Mouse (Mus musculus) hindbrain, embryonic 14.5 days (tissue): Measurements from ENCODE around the gene Lrrc28. TPM values are rescaled to one million over a fixed set of nuclear protein-coding genes. Genes with fewer than 3 reads are reported as not detected.

Experiments used
- ATAC-seq: fragments of 200-750 bp; cut with Nextera tagmentation; 2 replicates; pipeline ENCODE4 v1.8.0; 2017; ENCODE audit warnings: moderate number of reproducible peaks, mild to moderate bottlenecking, moderate TSS enrichment, moderate library complexity; ENCODE audit not compliant: low FRiP score
- DNase-seq: peaks from one replicate; pipeline ENCODE4 v3.0.0-alpha.2; 2015; ENCODE audit warnings: low spot score
- H3K27ac ChIP-seq: fragments of 300-500 bp; sonication (generic); 2 replicates; pipeline ENCODE4 v1.5.1; 2014; ENCODE audit warnings: mild to moderate bottlenecking, moderate library complexity
- H3K27me3 ChIP-seq: fragments of 300-500 bp; sonication (generic); 2 replicates; pipeline ENCODE4 v1.6.1; 2014; ENCODE audit warnings: mild to moderate bottlenecking, low read length, mixed read lengths; ENCODE audit not compliant: control insufficient read depth, insufficient read depth
- H3K36me3 ChIP-seq: fragments of 300-500 bp; sonication (generic); replicated peaks from 2 replicates; pipeline ENCODE4 v1.6.1; 2014; ENCODE audit not compliant: control insufficient read depth, insufficient read depth
- H3K4me1 ChIP-seq: fragments of 300-500 bp; sonication (generic); replicated peaks from 2 replicates; pipeline ENCODE4 v1.6.1; 2014; ENCODE audit warnings: antibody characterized with exemption, low read length, mixed read lengths; ENCODE audit not compliant: control insufficient read depth, insufficient read depth
- H3K4me2 ChIP-seq: fragments of 300-500 bp; sonication (generic); replicated peaks from 2 replicates; pipeline ENCODE4 v1.6.1; 2014; ENCODE audit warnings: mild to moderate bottlenecking, moderate library complexity
- H3K4me3 ChIP-seq: fragments of 300-500 bp; sonication (generic); replicated peaks from 2 replicates; pipeline ENCODE4 v1.5.1; 2014; ENCODE audit warnings: mild to moderate bottlenecking, low read length
- H3K9ac ChIP-seq: fragments of 300-500 bp; sonication (generic); 2 replicates; pipeline ENCODE4 v1.6.1; 2014
- H3K9me3 ChIP-seq: fragments of 300-500 bp; sonication (generic); 2 replicates; pipeline ENCODE4 v1.6.1; 2016; ENCODE audit warnings: low read length; ENCODE audit not compliant: control insufficient read depth
- WGBS: fragments of 180-500 bp; shearing (Covaris S2); extraction: QIAGEN DNeasy Blood & Tissue Kit; methylation state at CpG from one replicate; pipeline ENCODE4 v1.1.7; 2014; 5-methylcytosine and 5-hydroxymethylcytosine counted together
- polyA plus RNA-seq: library from polyadenylated mRNA; unstranded; fragments of >200 nt; fragmentation: Nextera tagmentation; extraction: Ambion mirVana; gene quantifications from 2 replicates; pipeline ENCODE4 v1.2.1, GENCODE M21; 2014

The Lrrc28 gene
- polyA plus RNA-seq, 1 experiment from 2014 or later, result 28.4 TPM

GRCm38 (mm10) chr7:67613795-67614463, 31.1 kb downstream of the Lrrc28 start:
- no peak for DNase-seq
- Histone ChIP-seq H3K9me3 (no peaks in the 10 kb centered on the region), H3K27ac (peak overlapping the region; percentile 38; the same call in 1 of the 2 replicates), H3K4me1 (peaks cover 5% of the 10 kb centered on the region; the same call in 1 of the 2 replicates), H3K4me3 (no peak overlapping the region), H3K9ac (no peak overlapping the region), H3K27me3 (no peaks in the 10 kb centered on the region), H3K4me2 (no peak overlapping the region), H3K36me3 (peaks cover 13% of the 10 kb centered on the region)
- ATAC-seq, result no peak; the same call in 1 of the 2 replicates
- 43% methylated on average over 10 of the region's 10 CpGs for WGBS

- Histone ChIP-seq H3K27ac (peak overlapping the region; percentile 12; the same call in 1 of the 2 replicates), H3K4me3 (no peak overlapping the region), H3K36me3 (no peaks in the 10 kb centered on the region), H3K9ac (no peak overlapping the region), H3K4me1 (peaks cover 9% of the 10 kb centered on the region; the same call in 1 of the 2 replicates), H3K27me3 (no peaks in the 10 kb centered on the region), H3K4me2 (no peak overlapping the region), H3K9me3 (no peaks in the 10 kb centered on the region)
- no peak for DNase-seq
- no peak for ATAC-seq
- 45% methylated on average over 4 of the region's 4 CpGs for WGBS
Measured at GRCm38 (mm10) chr7:67608348-67609024, 36.6 kb downstream of the Lrrc28 start.

DNA sequence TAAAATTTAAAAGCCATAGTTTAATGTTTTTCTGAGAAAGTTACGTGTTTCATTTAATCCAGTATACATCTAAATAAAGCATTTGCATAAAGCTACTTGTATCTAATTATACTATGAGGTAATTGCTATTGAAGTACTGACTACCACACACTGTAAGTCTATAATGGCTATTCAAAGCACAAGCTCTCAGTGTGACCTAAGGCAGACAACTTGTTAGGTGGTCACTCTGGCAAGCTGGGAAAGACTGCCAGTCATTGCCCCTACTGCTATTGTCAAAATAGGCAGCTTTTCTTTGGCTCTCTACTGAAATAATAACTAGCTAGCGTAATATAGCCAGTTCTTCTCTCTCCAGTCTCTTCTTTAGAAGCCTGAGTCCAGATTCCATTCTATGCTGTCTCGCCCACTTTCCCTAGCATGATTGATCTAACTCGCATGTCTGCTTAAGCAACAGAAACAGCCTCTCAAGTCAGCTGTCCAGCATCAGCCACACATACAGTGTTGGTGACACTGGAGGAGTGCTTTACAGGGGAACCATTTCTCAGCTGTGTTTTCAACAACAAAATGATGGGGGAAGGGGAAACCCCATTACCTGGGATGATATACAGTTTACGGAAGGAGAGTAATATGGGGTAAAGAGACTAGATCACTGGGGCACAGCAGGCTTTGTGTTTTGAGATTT, 37.3 kb downstream of the Lrrc28 start:
- Histone ChIP-seq H3K4me3 (no peak overlapping the region), H3K27me3 (no peaks in the 10 kb centered on the region), H3K9ac (no peak overlapping the region), H3K9me3 (no peaks in the 10 kb centered on the region), H3K4me1 (peaks cover 9% of the 10 kb centered on the region; the same call in 1 of the 2 replicates), H3K4me2 (no peak overlapping the region), H3K36me3 (no peaks in the 10 kb centered on the region), H3K27ac (peak overlapping the region; percentile 12; the same call in 1 of the 2 replicates)
- ATAC-seq (no peak), DNase-seq (no peak)
- 55% methylated on average over 5 of the region's 5 CpGs for WGBS

DNA sequence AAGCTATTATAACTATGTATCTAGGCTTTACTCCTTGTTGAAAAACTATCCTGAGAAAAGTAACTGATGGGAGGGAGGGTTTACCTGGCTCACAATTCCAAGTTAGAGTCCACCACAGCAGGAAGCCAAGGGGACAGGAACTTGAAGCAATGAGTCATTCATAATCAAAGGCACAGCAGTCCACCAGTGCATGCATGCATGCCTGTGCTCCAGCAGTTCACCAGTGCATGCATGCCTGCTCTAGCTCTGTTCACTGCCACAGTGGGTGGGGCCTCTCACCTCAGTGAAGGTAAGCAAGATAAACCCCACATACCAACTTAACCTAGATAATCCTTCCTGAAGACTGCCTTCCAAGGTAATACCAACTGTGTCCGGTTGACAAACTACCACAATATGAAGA, 38.8 kb downstream of the Lrrc28 start:
- no peak overlapping the region for H3K4me3 ChIP-seq
- no peak for ATAC-seq
- no peaks in the 10 kb centered on the region for H3K9me3 ChIP-seq
- no peak for DNase-seq
- peaks cover 9% of the 10 kb centered on the region; the same call in 1 of the 2 replicates for H3K4me1 ChIP-seq
- no peak overlapping the region for H3K27ac ChIP-seq
- no peak overlapping the region for H3K9ac ChIP-seq
- H3K27me3 ChIP-seq, result no peaks in the 10 kb centered on the region
- no peak overlapping the region for H3K4me2 ChIP-seq
- no peaks in the 10 kb centered on the region for H3K36me3 ChIP-seq
- WGBS, result 89% methylated on average over 1 of the region's 1 CpGs

GRCm38 (mm10) chr7:67605114-67605513, 40.0 kb downstream of the Lrrc28 start:
- H3K36me3 ChIP-seq, result no peaks in the 10 kb centered on the region
- H3K9ac ChIP-seq, result no peak overlapping the region
- DNase-seq (no peak), ATAC-seq (no peak)
- H3K4me1 ChIP-seq, result peaks cover 9% of the 10 kb centered on the region; the same call in 1 of the 2 replicates
- H3K9me3 ChIP-seq, result no peaks in the 10 kb centered on the region
- no peak overlapping the region for H3K4me2 ChIP-seq
- no peak overlapping the region for H3K27ac ChIP-seq
- no peak overlapping the region for H3K4me3 ChIP-seq
- 84% methylated on average over 6 of the region's 6 CpGs for WGBS
- no peaks in the 10 kb centered on the region for H3K27me3 ChIP-seq

DNA sequence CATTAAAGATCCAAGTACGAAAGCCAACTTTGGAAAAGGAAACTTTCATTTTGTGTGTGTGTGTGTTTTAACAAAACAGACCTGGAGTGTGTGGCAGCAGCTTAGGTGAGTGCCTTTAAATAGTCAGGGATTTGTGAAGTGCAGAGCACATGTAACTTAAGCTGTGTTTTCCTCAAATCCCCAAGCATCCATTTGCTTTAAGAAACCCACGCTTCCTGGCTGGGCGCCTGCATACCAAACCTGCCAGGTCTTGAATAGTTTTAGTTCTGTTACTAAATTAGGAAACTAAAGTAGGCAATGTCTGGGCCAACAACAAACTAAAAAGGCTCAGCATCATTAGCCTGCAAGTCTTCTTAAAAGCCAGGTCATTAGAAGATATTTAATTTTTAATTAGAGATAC, 47.0 kb downstream of the Lrrc28 start:
- no peak overlapping the region for H3K9ac ChIP-seq
- H3K4me3 ChIP-seq, result no peak overlapping the region
- DNase-seq, result no peak
- H3K4me2 ChIP-seq, result no peak overlapping the region
- H3K27me3 ChIP-seq, result no peaks in the 10 kb centered on the region
- WGBS, result 84% methylated on average over 3 of the region's 3 CpGs
- H3K9me3 ChIP-seq, result no peaks in the 10 kb centered on the region
- no peak for ATAC-seq
- H3K4me1 ChIP-seq, result no peaks in the 10 kb centered on the region
- no peaks in the 10 kb centered on the region for H3K36me3 ChIP-seq
- no peak overlapping the region for H3K27ac ChIP-seq

DNA sequence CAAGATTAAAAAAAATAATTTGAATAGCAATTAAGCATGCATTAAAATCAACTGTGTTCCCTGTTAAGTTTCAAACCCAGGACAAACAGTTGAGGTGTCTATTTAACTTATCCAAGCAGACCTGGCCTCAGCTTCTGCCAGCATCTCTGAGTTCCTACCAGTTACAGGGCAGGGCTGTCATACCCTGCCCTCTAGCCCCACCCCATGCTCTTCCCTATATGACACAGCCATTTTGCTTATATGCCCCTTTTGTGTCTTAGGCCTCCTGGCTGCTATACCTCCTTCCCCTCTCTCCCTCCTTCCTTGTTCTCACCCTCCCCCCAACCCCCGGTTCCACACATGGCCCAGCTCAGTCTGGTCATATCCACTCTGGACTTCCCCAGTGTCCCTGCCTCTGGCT, 48.1 kb downstream of the Lrrc28 start:
- DNase-seq (no peak), ATAC-seq (no peak)
- 80% methylated on average over 1 of the region's 1 CpGs for WGBS
- Histone ChIP-seq H3K4me1 (no peaks in the 10 kb centered on the region), H3K27ac (no peak overlapping the region), H3K4me3 (no peak overlapping the region), H3K27me3 (no peaks in the 10 kb centered on the region), H3K36me3 (no peaks in the 10 kb centered on the region), H3K9me3 (no peaks in the 10 kb centered on the region), H3K9ac (no peak overlapping the region), H3K4me2 (no peak overlapping the region)

DNA sequence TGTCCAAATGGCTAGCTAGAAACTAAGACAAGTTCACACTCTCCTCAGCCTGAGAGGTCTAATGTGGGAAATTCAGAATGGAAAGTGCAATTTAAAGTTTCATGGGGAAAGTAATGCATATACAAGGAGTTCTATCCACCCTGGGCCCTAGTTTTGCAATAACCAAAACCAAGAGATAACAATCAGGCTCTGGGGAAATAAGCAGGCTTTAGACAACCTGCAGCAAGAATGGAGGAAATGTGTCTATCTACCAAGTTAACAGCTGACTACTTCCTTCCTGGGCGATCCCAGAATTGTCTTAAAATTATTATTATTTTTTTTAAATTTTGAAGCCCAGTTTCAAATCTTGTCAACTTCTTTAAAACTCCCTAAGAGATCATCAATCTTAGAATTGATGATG, 48.7 kb downstream of the Lrrc28 start:
- Histone ChIP-seq H3K9ac (no peak overlapping the region), H3K4me3 (no peak overlapping the region), H3K4me2 (no peak overlapping the region), H3K9me3 (no peaks in the 10 kb centered on the region), H3K27me3 (no peaks in the 10 kb centered on the region), H3K4me1 (no peaks in the 10 kb centered on the region), H3K27ac (no peak overlapping the region), H3K36me3 (no peaks in the 10 kb centered on the region)
- DNase-seq (no peak), ATAC-seq (no peak)
- 85% methylated on average over 1 of the region's 1 CpGs for WGBS

- H3K27ac ChIP-seq, result no peak overlapping the region
- no peak overlapping the region for H3K4me2 ChIP-seq
- H3K9ac ChIP-seq, result no peak overlapping the region
- H3K4me3 ChIP-seq, result no peak overlapping the region
- 91% methylated on average over 6 of the region's 6 CpGs for WGBS
- no peaks in the 10 kb centered on the region for H3K9me3 ChIP-seq
- H3K36me3 ChIP-seq, result no peaks in the 10 kb centered on the region
- no peak for DNase-seq
- no peaks in the 10 kb centered on the region for H3K4me1 ChIP-seq
- no peak for ATAC-seq
- H3K27me3 ChIP-seq, result no peaks in the 10 kb centered on the region
Measured at GRCm38 (mm10) chr7:67593902-67594301, 51.2 kb downstream of the Lrrc28 start.
